Comparison of ENCODE assay signal across 8 mouse cellular contexts in the genomic region with DNA sequence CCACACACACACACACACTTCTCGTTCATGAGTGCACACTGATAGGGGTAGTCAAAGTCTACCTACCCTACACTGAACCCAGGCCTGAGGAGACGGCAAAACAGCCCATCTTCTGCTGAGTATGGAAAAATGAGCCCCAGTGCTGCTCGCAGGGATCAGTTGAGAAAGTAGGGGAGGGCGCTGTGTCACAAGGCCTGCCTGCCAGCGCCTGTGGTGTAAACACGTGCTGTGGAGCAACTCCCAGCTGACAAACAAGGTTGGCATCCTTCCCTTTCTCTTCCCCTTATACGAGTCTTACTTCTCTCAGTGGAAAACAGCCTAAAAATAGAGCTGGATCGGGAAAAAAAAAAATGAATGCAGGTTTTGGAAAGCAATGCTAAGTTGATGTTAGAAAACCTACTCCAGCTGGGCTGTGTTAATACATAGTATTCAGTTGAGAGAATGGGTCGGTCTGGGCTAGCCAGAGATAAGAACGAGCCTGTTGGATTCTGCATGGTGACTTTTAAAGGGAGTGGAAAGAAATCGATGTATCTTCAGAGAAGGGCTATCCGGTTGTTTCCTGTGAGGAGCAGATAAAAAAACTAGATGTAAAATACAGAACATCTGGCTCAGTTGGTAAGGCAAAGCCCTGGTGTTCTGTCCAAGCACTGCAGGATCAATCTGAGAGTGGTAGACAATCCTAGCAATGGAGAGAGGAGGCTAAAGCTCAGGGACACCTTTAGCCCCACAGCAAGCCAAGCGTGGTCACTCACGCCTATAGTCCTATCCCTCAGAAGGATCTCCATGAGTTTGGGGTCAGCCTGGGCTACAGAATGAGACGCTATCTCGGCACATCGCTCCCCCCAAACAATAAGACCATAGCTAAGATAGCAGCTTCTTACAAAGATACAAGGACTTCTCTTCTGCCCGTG. TPM values are rescaled to one million over a fixed set of nuclear protein-coding genes. Genes with fewer than 3 reads are reported as not detected.
DNase-seq lines count a peak whose midpoint lies in the region; ATAC-seq lines count a peak whose summit lies in the region.

No protein-coding gene starts in this region.

- WGBS in forebrain, embryonic 16.5 days: 64% methylated on average over 18 of the region's 18 CpGs
- 78% methylated on average over 18 of the region's 18 CpGs for WGBS in forebrain, embryonic 10.5 days
- WGBS in hindbrain, embryonic 11.5 days: 75% methylated on average over 18 of the region's 18 CpGs

- H3K9me3 ChIP-seq in forebrain, embryonic 16.5 days (ENCODE audit: control insufficient read depth, low read length): no peaks in the 10 kb centered on the region
- no peaks in the 10 kb centered on the region for H3K9me3 ChIP-seq in forebrain, embryonic 10.5 days
- H3K9me3 ChIP-seq in hindbrain, embryonic 11.5 days (ENCODE audit: control insufficient read depth, low read length): no peaks in the 10 kb centered on the region

- 0 out of 2 replicates have a peak, but pooled peaks cover 2% of the 10 kb centered on the region for H3K4me1 ChIP-seq in forebrain, embryonic 16.5 days (replicated peaks; ENCODE audit: control insufficient read depth, insufficient read depth, low read length)
- H3K4me1 ChIP-seq in forebrain, embryonic 10.5 days: no peaks in the 10 kb centered on the region
- no peaks in the 10 kb centered on the region for H3K4me1 ChIP-seq in hindbrain, embryonic 11.5 days (replicated peaks; ENCODE audit: control insufficient read depth, insufficient read depth, low read length)

- no peak overlapping the region for H3K9ac ChIP-seq in forebrain, embryonic 16.5 days (replicated peaks; ENCODE audit: low read depth, low read length)
- no peak overlapping the region for H3K9ac ChIP-seq in hindbrain, embryonic 11.5 days (ENCODE audit: low read depth, low read length)

- ATAC-seq in forebrain, embryonic 16.5 days: peak; percentile 62; the same call in 1 of the 2 replicates
- ATAC-seq in megakaryocyte progenitor cell, adult 5-6 weeks (replicated peaks; ENCODE audit: poor library complexity): peak; percentile 82
- ATAC-seq in hindbrain, embryonic 11.5 days (ENCODE audit: low FRiP score): no peak

- no peaks in the 10 kb centered on the region for H3K36me3 ChIP-seq in forebrain, embryonic 16.5 days (ENCODE audit: control insufficient read depth, insufficient read depth)
- H3K36me3 ChIP-seq in forebrain, embryonic 10.5 days (replicated peaks): no peaks in the 10 kb centered on the region
- no peaks in the 10 kb centered on the region for H3K36me3 ChIP-seq in hindbrain, embryonic 11.5 days (ENCODE audit: control insufficient read depth, insufficient read depth, low read length)

- H3K27ac ChIP-seq in forebrain, embryonic 16.5 days (ENCODE audit: low read length): no peak overlapping the region
- H3K27ac ChIP-seq in forebrain, embryonic 10.5 days: no peak overlapping the region
- no peak overlapping the region for H3K27ac ChIP-seq in hindbrain, embryonic 11.5 days (ENCODE audit: low read depth, low read length)

- H3K4me3 ChIP-seq in forebrain, embryonic 16.5 days (replicated peaks; ENCODE audit: low read length): no peak overlapping the region
- no peak overlapping the region for H3K4me3 ChIP-seq in forebrain, embryonic 10.5 days
- H3K4me3 ChIP-seq in hindbrain, embryonic 11.5 days (ENCODE audit: low read depth, low read length): no peak overlapping the region

- no peak overlapping the region for H3K4me2 ChIP-seq in forebrain, embryonic 16.5 days (ENCODE audit: low read length)
- H3K4me2 ChIP-seq in hindbrain, embryonic 11.5 days (replicated peaks; ENCODE audit: low read depth, low read length): no peak overlapping the region

- no peak for DNase-seq in forebrain, embryonic 10.5 days (ENCODE audit: extremely low spot score, low spot score)
- peak; percentile 38 for DNase-seq in MEL-GATA-1-ER (ENCODE audit: extremely low read depth, low read depth)
- DNase-seq in gastrocnemius, adult 8-10 months (ENCODE audit: low spot score in 2 of 2): peak; percentile 70 to 84
- peak; percentile 56 for DNase-seq in kidney, postnatal 14 days
- DNase-seq in spleen, postnatal 36 days (ENCODE audit: low spot score in 2 of 2): no peak
- DNase-seq in hindbrain, embryonic 11.5 days (ENCODE audit: low spot score): no peak

- H3K27me3 ChIP-seq in forebrain, embryonic 16.5 days (replicated peaks; ENCODE audit: control insufficient read depth, insufficient read depth, low read length): no peaks in the 10 kb centered on the region
- no peaks in the 10 kb centered on the region for H3K27me3 ChIP-seq in forebrain, embryonic 10.5 days (ENCODE audit: poor library complexity, severe bottlenecking)
- H3K27me3 ChIP-seq in hindbrain, embryonic 11.5 days (ENCODE audit: control insufficient read depth, insufficient read depth, low read length): no peaks in the 10 kb centered on the region

RNA-seq across cellular contexts. Expression of a gene that starts 40.6 kb away (rescaled TPM):
- 41.1 and 43.8 TPM in 2 replicates for polyA plus RNA-seq in forebrain, embryonic 16.5 days (2015; fragmentation: Nextera tagmentation; extraction: Ambion mirVana)
- polyA plus RNA-seq in forebrain, embryonic 10.5 days (2016; fragmentation: Nextera tagmentation; extraction: Ambion mirVana): 15.5 and 17.0 TPM in 2 replicates
- 100 to 1,000 TPM; 202 to 429 (median 324) TPM for total RNA-seq in gastrocnemius, adult 8-10 months (2022)
- 48.2 and 49.0 TPM in 2 replicates for total RNA-seq in megakaryocyte progenitor cell, adult 5-6 weeks (2015)
- total RNA-seq in megakaryocyte progenitor cell, adult 5-6 weeks (2017): 40.9 and 45.9 TPM in 2 replicates
- 16.8 and 19.3 TPM in 2 replicates for polyA plus RNA-seq in hindbrain, embryonic 11.5 days (2014; fragmentation: Nextera tagmentation; extraction: Ambion mirVana)

Comparison
In these comparisons a context has a peak if more than half of its experiments do, and no peak if none do; other contexts are left out.
1. DNase-seq: peak in MEL-GATA-1-ER (single experiment), gastrocnemius, adult 8-10 months (2 of 2) and kidney, postnatal 14 days (single experiment); none in forebrain, embryonic 10.5 days (single experiment), spleen, postnatal 36 days (0 of 2) and hindbrain, embryonic 11.5 days (single experiment).